Mouse (Mus musculus): ENCODE data around the gene Mical2.
A peak's percentile ranks its signal among the peaks of the same experiment; 100 is the strongest.

The Mical2 gene

GRCm38 (mm10) chr7:112320052-112320730, 94.5 kb downstream of the Mical2 start:
- no peak for DNase-seq

- DNase-seq: no peak
Measured at GRCm38 (mm10) chr7:112321798-112322794, 96.4 kb downstream of the Mical2 start.

GRCm38 (mm10) chr7:112324577-112324976, 98.9 kb downstream of the Mical2 start:
- DNase-seq: no peak

GRCm38 (mm10) chr7:112326852-112327251, 101.2 kb downstream of the Mical2 start:
- DNase-seq: no peak

- no peak for DNase-seq
Measured at GRCm38 (mm10) chr7:112328969-112329368, 103.3 kb downstream of the Mical2 start.

GRCm38 (mm10) chr7:112329496-112329895, 103.8 kb downstream of the Mical2 start:
- DNase-seq: no peak

GRCm38 (mm10) chr7:112330935-112331334, 105.3 kb downstream of the Mical2 start:
- no peak for DNase-seq

- no peak for DNase-seq
Measured at GRCm38 (mm10) chr7:112331804-112332203, 106.1 kb downstream of the Mical2 start.

GRCm38 (mm10) chr7:112332426-112332825, 106.8 kb downstream of the Mical2 start:
- no peak for DNase-seq

- DNase-seq: no peak
Measured at GRCm38 (mm10) chr7:112333404-112333803, 107.7 kb downstream of the Mical2 start.

GRCm38 (mm10) chr7:112336213-112336631, 110.6 kb downstream of the Mical2 start:
- no peak for DNase-seq

- DNase-seq: peak; percentile 36
Measured at GRCm38 (mm10) chr7:112336769-112337168, 111.1 kb downstream of the Mical2 start.

- no peak for DNase-seq
Measured at GRCm38 (mm10) chr7:112337736-112338135, 112.1 kb downstream of the Mical2 start.

GRCm38 (mm10) chr7:112341052-112341451, 115.4 kb downstream of the Mical2 start:
- DNase-seq: no peak

GRCm38 (mm10) chr7:112345687-112346086, 120.0 kb downstream of the Mical2 start:
- no peak for DNase-seq

- no peak for DNase-seq
Measured at GRCm38 (mm10) chr7:112351541-112351940, 125.9 kb downstream of the Mical2 start.

- no peak for DNase-seq
Measured at GRCm38 (mm10) chr7:112352005-112352404, 126.3 kb downstream of the Mical2 start.

GRCm38 (mm10) chr7:112353011-112353410, 127.4 kb downstream of the Mical2 start:
- no peak for DNase-seq

GRCm38 (mm10) chr7:112353939-112354338, 128.3 kb downstream of the Mical2 start:
- no peak for DNase-seq

GRCm38 (mm10) chr7:112354503-112354951, 128.9 kb downstream of the Mical2 start:
- peak; percentile 70 for DNase-seq

- DNase-seq: no peak
Measured at GRCm38 (mm10) chr7:112359594-112359993, 133.9 kb downstream of the Mical2 start.

- no peak for DNase-seq
Measured at GRCm38 (mm10) chr7:112362574-112363200, 137.0 kb downstream of the Mical2 start.

- no peak for DNase-seq
Measured at GRCm38 (mm10) chr7:112365864-112366263, 140.2 kb downstream of the Mical2 start.

Measured in liver (tissue).